Mouse (Mus musculus): ENCODE data around the gene Glb1l. TPM values are rescaled to one million over a fixed set of nuclear protein-coding genes. Genes with fewer than 3 reads are reported as not detected.

Gene Glb1l
- total RNA-seq, 4 experiments from 2014 or later = 19.4 to 49.8 (median 33.2) TPM

GRCm38 (mm10) chr1:75192452-75192851, 18.2 kb downstream of the Glb1l start:
- DNase-seq = peak; percentile 41

DNA sequence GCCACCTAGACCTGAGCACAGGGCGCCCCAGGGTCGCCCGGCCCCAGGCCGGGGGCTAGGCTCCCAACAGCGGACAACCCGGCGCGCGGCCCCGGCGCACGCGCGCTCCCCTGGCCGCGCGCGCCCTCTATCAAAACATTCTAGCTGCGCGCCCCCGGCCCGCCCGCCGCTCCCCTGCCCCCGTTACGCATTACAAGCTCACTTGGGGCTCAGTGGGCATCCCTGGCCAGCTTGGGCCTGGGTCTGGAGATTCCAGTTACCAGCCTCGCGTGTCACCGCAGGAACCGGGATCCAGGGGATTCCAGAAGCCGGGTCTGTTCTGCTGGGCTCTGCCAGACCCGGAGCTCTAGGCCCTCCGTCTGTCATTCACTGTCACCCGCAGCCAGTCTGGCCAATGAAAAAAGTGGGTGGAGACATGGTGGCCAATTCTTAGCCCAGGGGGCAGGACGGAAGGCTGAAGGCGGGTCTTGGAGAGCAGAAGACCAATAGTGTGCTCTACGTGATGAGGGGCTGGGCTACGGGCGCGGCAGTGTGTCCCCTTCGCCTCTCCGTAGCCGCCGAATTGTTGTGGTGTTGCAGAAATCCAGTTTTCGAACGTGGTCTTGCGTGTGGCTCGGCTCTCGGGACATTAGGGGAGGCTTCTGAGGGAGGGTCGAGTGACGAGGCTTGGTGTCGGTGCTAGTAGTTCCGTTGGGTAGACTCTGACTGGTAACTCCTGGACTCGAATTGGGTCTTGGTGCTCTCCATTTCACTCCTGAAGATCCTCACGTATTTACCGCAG, 18.8 kb downstream of the Glb1l start, which contains the start of the genes Ankzf1 and Atg9a:
TSS of gene Ankzf1 (plus strand) at position 530 of the 781 bp plus-strand sequence.
TSS of gene Atg9a (minus strand) at position 575 of the 781 bp plus-strand sequence.
- peak; percentile 98 for DNase-seq

DNA sequence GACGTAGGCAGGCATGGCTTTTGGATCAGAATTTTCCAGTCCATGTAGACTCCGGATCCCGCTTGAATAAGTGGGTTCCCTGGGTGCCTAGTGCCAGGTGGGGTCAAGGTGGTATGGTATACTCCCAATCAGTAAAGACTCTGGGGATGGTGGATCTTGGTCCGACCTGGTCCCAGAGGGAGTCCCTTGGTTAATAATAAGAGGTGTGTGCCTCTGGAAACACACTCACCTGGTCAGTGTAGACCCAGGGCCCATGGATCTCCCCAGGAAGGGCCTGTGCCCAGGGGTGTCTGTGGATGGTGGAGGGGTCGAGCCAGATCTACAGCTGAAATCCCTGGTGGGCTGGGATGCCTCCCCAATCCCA, 19.4 kb downstream of the Glb1l start:
- no peak for DNase-seq

- no peak for DNase-seq
These were observed 20.0 kb downstream of the Glb1l start for GRCm38 (mm10) chr1:75190577-75190976.

DNA sequence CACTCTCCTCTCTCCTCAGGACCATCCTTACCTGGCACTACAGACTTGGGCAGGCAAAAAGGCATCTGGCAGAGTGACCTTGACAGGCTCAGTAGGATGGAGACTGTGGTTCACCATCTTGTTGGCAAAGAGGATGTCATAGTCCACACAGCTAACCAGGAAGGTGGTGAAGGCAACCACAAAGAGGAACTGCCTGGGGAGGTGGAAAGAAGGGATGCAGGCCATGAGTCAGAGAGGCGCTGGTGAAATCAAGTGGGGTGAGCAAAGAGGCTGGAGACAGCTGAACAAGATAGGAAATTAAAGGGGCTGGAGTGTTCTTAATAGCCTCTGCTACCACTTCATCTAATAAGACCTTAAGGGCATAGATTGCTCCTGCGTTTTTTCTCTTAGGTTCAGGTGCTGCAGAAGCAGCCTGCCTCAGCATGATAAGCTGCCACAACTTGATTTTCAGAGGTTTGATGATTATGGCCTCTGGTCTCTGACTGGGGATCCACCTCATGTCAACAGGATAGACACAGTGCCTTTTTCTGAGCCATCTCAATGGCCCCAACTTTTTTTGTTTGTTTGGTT, 22.6 kb downstream of the Glb1l start:
- DNase-seq = no peak

- DNase-seq = no peak
These were observed 23.5 kb downstream of the Glb1l start for GRCm38 (mm10) chr1:75187126-75187525.

DNA sequence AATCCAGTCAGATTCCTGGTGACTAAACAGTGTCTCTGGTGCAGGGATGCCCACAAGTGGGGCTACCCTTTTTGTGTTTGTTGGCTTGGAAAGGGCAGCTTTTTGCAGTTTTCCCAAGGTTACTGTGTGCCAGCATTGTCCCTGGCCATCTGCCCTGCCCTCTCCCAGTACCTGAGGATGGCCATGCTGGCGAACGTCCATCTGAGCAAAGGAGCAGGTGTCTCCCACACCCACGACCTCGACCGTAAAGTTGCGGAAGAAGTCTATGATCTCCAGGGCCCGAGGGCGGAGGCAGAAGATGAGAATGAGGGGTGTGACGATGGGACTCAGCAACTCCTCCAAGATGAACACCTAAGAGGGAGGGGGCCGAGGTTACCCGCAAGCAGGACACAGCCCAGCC, 25.1 kb downstream of the Glb1l start:
- no peak for DNase-seq

- DNase-seq = no peak
These were observed 28.5 kb downstream of the Glb1l start for GRCm38 (mm10) chr1:75182160-75182559.

DNA sequence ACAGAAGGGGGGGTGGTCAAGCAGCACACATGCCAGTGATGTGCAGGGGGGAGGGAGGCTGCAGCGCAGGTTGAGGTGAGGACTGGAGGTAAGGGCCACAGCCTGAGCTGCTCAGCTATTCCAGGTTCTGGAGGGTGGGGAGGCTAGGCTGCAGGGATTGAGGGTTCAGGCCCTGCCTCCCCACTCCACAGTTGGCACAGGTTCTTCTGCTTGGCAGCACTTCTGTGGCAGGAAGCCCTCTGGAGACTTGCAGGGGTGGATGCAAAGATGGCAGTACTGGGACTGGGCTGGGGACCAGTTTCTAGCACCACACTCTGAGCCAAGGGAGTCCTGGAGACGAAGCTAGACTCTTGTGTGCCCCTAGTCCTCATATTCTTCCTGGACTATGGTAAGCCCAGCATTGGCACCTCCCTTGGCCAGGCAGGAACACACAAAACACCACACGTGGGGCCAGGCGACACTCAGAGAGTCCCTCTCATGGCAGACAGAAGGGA, 29.2 kb downstream of the Glb1l start:
- no peak for DNase-seq

DNA sequence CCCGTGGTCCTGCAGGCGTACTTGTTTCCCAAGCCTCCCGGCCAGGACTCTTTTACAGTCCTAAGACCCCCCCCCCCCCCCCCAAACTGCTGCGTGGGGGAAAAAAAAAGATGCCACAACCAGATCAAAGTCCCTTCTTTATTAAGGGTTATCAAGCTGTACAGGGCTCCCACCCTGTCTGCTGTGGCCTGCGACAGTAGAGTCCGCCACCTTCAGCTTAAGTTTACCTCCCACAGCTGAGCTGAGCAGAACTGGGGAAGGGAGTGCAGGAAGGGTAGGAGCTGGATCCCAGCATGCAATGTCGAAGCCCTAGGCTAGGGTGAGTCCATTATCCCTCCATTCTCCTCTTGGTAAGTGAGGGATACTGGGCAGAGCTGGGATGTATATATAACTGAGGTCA, 29.9 kb downstream of the Glb1l start:
- DNase-seq = no peak

DNA sequence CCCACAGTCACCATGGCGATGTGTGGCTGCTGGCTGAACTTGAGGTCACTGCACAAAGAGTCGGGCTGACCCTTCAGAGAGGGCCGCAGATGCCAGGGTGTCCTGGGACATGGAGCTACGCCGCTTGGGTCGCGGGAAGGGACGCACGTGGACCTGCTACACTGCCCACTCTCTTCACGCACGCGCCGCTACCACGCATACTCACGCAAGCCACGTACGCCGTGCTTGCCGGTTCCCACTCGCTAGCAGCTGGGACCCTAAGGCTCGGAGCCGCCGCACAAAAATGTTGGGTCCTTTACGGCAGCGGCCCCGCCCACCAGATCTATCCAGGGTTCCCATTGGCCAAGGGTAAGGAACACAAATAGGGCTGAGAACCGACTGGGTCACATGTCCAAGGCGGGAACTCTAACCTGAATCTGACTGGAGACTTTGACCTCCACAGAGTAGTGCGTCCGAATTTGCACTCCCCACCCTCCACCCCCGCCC, 30.5 kb downstream of the Glb1l start, which contains the start of gene Abcb6:
TSS of gene Abcb6 (minus strand) at position 288 of the 486 bp plus-strand sequence.
- peak; percentile 85 for DNase-seq

GRCm38 (mm10) chr1:75179334-75180104, 31.1 kb downstream of the Glb1l start:
- no peak for DNase-seq

- peak; percentile 96 for DNase-seq
These were observed 41.8 kb downstream of the Glb1l start, which contains the start of gene Zfand2b for GRCm38 (mm10) chr1:75168472-75169464. Zfand2b (plus strand) TSS chr1:75168646.

- no peak for DNase-seq
These were observed 42.5 kb downstream of the Glb1l start for GRCm38 (mm10) chr1:75168093-75168471.

DNA sequence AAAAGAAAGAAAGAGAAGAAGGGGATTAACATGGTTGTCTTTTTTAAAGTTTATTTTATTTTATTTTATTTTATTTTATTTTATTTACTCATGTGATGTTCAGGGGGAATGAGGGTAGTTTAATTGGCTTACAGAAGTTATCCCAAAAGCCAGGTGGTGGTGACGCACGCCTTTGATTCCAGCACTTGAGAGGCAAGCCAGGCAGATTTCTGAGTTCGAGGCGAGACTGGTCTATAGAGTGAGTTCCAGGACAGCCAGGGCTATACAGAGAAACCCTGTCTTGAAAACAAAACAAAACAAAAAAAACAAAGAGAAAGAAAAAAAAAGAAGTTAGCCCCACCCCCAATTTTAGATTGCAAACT, 50.4 kb downstream of the Glb1l start:
- no peak for DNase-seq

GRCm38 (mm10) chr1:75159540-75160255, 50.9 kb downstream of the Glb1l start:
- DNase-seq = no peak

GRCm38 (mm10) chr1:75158990-75159389, 51.6 kb downstream of the Glb1l start:
- DNase-seq = no peak

DNA sequence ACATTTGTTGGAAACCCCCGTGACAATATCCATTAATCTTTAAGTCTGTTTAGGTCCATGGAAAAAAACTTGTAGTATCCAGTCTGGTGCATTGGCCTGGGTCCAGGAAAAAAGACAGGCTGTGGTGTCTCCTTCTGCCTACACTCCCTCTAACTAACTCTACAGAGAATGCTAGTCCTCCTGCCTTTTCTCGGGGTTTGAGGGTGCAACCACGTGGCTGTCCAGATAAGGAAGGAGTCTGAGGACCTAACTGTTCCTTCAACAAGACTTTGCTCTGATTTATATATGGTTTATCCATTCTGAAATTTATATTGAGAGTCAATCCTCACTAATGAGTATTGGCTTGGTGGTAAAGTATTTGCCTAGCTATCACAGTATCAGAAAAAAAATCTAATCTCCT, 54.8 kb downstream of the Glb1l start:
- DNase-seq = no peak

GRCm38 (mm10) chr1:75148727-75149126, 61.9 kb downstream of the Glb1l start:
- no peak for DNase-seq
